Mouse (Mus musculus) liver, embryonic 14.5 days (tissue): ENCODE measurements around the gene Fut8. TPM values are rescaled to one million over a fixed set of nuclear protein-coding genes. Genes with fewer than 3 reads are reported as not detected.

ENCODE experiments used
- ATAC-seq: fragments of 200-750 bp; cut with Nextera tagmentation; 2 replicates; pipeline ENCODE4 v1.8.0; 2017; ENCODE audit warnings: moderate number of reproducible peaks, mild to moderate bottlenecking, moderate library complexity; ENCODE audit not compliant: insufficient read depth
- DNase-seq, 3 experiments: peaks; one replicate each; pipeline ENCODE4 v3.0.0-alpha.2; 2012 to 2013; ENCODE audit warnings: low read depth in 3 of 3, low spot score in 3 of 3
- H3K27ac ChIP-seq: fragments of 300-500 bp; sonication (generic); 2 replicates; pipeline ENCODE4 v1.5.1; 2014; ENCODE audit warnings: moderate library complexity, mild to moderate bottlenecking, control low read depth, inconsistent platforms
- H3K27me3 ChIP-seq: fragments of 300-500 bp; sonication (generic); 2 replicates; pipeline ENCODE4 v1.6.1; 2014; ENCODE audit warnings: mild to moderate bottlenecking, low read length, moderate library complexity; ENCODE audit not compliant: control insufficient read depth, insufficient read depth
- H3K36me3 ChIP-seq: fragments of 300-500 bp; sonication (generic); replicated peaks from 2 replicates; pipeline ENCODE4 v1.6.1; 2014; ENCODE audit warnings: low read depth; ENCODE audit not compliant: control insufficient read depth, insufficient read depth
- H3K4me1 ChIP-seq, 2 experiments: fragments of 200-500 bp in 1 of 2; fragments of 300-500 bp in 1 of 2; sonication (generic) in 1 of 2; replicated peaks; 2 replicates each; pipeline ENCODE4 v1.6.1; 2012 to 2014; ENCODE audit warnings: antibody characterized with exemption in 1 of 2, inconsistent platforms in 1 of 2, low read length in 1 of 2; ENCODE audit not compliant: control insufficient read depth in 2 of 2, insufficient read depth in 2 of 2
- H3K4me2 ChIP-seq: fragments of 300-500 bp; sonication (generic); 2 replicates; pipeline ENCODE4 v1.6.1; 2014; ENCODE audit warnings: low read depth, mild to moderate bottlenecking, control low read depth, moderate library complexity
- H3K4me3 ChIP-seq, 2 experiments: fragments of 200-500 bp in 1 of 2; fragments of 300-500 bp in 1 of 2; sonication (generic) in 1 of 2; 2 replicates each; pipeline ENCODE4 v1.5.1; 2012 to 2014; ENCODE audit warnings: low read depth in 2 of 2, low read length in 2 of 2, mild to moderate bottlenecking in 2 of 2, control low read depth in 1 of 2, inconsistent platforms in 1 of 2, moderate library complexity in 1 of 2; ENCODE audit not compliant: insufficient read depth in 1 of 2
- H3K9ac ChIP-seq: fragments of 300-500 bp; sonication (generic); replicated peaks from 2 replicates; pipeline ENCODE4 v1.6.1; 2014; ENCODE audit warnings: mild to moderate bottlenecking, control low read depth, moderate library complexity
- H3K9me3 ChIP-seq: fragments of 300-500 bp; sonication (generic); 2 replicates; pipeline ENCODE4 v1.6.1; 2016; ENCODE audit warnings: low read length, mixed read lengths; ENCODE audit not compliant: control insufficient read depth
- CTCF ChIP-seq: IDR thresholded peaks from 2 replicates; pipeline ENCODE4 v1.5.1; 2016; ENCODE audit warnings: antibody characterized with exemption, low read depth, control low read depth
- EP300 ChIP-seq: IDR thresholded peaks from 2 replicates; pipeline ENCODE4 v1.6.1; 2016; ENCODE audit warnings: antibody characterized with exemption, low read depth
- WGBS: fragments of 180-500 bp; shearing (Covaris S2); extraction: QIAGEN DNeasy Blood & Tissue Kit; methylation state at CpG from one replicate; pipeline ENCODE4 v1.1.7; 2014; ENCODE audit not compliant: insufficient replicate concordance; 5-methylcytosine and 5-hydroxymethylcytosine counted together
- polyA plus RNA-seq, 2 experiments: library from polyadenylated mRNA; depleted of rRNA in 1 of 2; stranded (reverse) in 1 of 2; unstranded in 1 of 2; fragments of >200 nt; fragmentation: Nextera tagmentation in 1 of 2; extraction: Ambion mirVana in 1 of 2; gene quantifications; 2 replicates each; pipeline versions ENCODE4 v1.2.1 to v1.2.3; 2012 to 2014

Fut8 gene
- polyA plus RNA-seq, 2 experiments, result 4.4 to 8.7 TPM

DNA sequence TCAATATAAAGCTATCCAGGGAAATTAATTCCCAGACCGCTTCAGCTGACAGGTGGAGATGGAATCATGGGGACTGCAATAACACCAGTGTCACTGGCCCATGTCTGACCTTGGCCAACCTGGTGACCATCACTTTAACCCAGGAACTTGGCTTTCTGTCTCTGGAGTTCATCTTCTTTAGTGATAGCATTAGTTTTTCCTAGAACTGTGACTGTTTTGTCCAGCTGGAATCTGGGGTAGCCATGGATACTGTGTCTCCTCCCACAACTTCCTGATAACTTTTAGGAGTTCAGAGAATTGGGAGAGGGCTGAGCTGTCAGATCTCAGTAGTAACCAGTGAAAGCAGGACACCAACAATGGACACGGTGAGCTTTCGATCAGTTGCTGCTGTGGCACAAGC, 264.3 kb downstream of the Fut8 start:
- no peaks in the 10 kb centered on the region for H3K9me3 ChIP-seq
- 67% methylated on average over 3 of the region's 3 CpGs for WGBS
- H3K36me3 ChIP-seq, result no peaks in the 10 kb centered on the region
- H3K27me3 ChIP-seq, result no peaks in the 10 kb centered on the region
- no peak overlapping the region for H3K27ac ChIP-seq
- H3K9ac ChIP-seq, result no peak overlapping the region
- no peak overlapping the region for H3K4me3 ChIP-seq
- no peak overlapping the region for H3K4me2 ChIP-seq
- H3K4me1 ChIP-seq, result peaks cover 0 to 9% of the 10 kb centered on the region in 2 experiments; a peak in 2 of 4 replicates
- no peak for DNase-seq
- TF ChIP-seq EP300, result no peak
- no peak for TF ChIP-seq CTCF
- no peak for ATAC-seq

DNA sequence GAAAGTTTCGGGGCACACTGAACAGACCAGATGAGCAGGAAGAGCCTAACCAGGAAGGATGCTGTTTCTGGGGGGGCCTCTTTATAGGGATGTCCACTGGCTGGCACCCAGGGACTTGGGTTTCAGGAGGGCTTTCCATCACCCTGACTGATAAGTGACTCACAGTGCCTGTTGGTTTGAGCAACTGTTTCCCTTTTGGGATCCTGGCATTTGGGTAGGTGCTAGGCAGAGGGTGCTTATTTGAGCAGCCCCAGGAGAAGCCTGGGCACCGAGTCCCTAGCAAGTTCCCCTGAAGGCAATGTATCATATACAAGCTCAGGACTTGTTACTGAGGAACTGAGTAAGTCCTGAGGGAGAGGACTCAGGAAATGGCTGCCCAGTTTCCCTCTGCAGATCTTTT, 267.5 kb downstream of the Fut8 start:
- ATAC-seq (no peak), DNase-seq (no peak)
- Histone ChIP-seq H3K4me2 (no peak overlapping the region), H3K36me3 (no peaks in the 10 kb centered on the region), H3K9ac (no peak overlapping the region), H3K9me3 (no peaks in the 10 kb centered on the region), H3K27ac (no peak overlapping the region), H3K4me1 (peaks cover 0 to 9% of the 10 kb centered on the region in 2 experiments; a peak in 2 of 4 replicates), H3K4me3 (no peak overlapping the region), H3K27me3 (no peaks in the 10 kb centered on the region)
- 58% methylated on average over 2 of the region's 2 CpGs for WGBS
- no peak for TF ChIP-seq CTCF
- no peak for TF ChIP-seq EP300

DNA sequence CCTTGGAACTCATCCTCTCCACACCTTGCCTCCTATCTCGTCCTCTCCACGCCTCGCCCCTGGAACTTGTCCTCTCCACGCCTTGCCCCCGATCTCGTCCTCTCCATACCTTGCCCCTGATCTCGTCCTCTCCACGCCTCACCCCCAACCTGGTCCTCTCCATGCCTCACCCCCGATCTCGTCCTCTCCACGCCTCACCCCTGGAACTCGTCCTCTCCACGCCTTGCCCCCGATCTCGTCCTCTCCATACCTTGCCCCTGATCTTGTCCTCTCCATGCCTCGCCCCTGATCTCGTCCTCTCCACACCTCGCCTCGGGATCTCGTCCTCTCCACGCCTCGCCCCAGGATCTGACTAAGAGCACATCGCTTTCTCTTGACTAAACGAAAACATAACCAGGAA, 269.8 kb downstream of the Fut8 start:
- WGBS, result 70% methylated on average over 24 of the region's 24 CpGs
- H3K27me3 ChIP-seq, result no peaks in the 10 kb centered on the region
- ATAC-seq, result no peak

DNA sequence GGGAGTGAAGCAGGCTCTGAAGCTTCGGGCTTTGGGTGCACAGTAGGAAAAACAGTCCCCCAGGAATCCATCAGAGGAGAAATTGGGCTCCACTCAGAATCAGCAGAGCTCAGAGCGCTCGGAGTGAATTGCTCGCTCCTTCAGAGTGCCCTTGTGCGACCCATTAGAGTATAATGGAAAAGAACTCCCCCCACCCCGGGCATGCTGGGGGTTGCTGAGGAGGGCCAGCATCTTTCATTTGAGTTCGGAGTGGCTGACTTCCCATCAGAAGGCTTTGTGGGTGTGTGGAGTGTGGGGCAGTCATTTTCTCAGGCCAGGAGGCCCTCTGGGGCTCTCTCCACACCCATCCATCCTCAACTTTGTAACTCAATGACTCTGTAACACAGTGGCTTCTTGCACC, 272.8 kb downstream of the Fut8 start:
- DNase-seq (no peak), ATAC-seq (no peak)
- Histone ChIP-seq H3K4me3 (no peak overlapping the region), H3K27me3 (no peaks in the 10 kb centered on the region), H3K4me2 (no peak overlapping the region), H3K9ac (no peak overlapping the region), H3K27ac (no peak overlapping the region), H3K9me3 (no peaks in the 10 kb centered on the region), H3K36me3 (no peaks in the 10 kb centered on the region), H3K4me1 (no peaks in the 10 kb centered on the region)
- WGBS, result 68% methylated on average over 7 of the region's 7 CpGs
- no peak for TF ChIP-seq CTCF
- TF ChIP-seq EP300, result no peak

More for the DNA sequence above, 269.8 kb downstream of the Fut8 start:
- Histone ChIP-seq H3K4me2 (no peak overlapping the region), H3K4me1 (no peaks in the 10 kb centered on the region), H3K9ac (no peak overlapping the region), H3K27ac (no peak overlapping the region), H3K9me3 (no peaks in the 10 kb centered on the region), H3K36me3 (no peaks in the 10 kb centered on the region), H3K4me3 (no peak overlapping the region)
- DNase-seq, result no peak
- TF ChIP-seq CTCF (no peak), EP300 (no peak)

DNA sequence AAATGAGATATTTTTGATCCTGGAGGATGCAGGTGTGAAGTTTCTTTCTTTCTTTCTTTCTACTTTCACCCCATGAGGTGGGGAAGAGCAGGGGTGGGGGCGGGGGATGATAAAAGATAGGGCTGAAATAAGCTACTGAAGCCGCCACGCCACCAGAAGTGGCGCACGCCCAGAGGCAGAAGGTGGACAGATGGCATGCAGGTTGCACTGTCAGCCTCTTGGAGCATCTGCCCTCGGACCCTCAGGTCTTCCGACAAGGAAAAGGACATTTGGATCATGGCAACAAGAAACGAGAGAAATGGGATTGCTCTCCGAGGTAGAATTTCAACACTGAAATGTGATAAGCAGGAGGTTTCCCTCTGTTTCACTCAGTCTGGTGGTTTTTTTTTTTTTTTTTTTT, 273.3 kb downstream of the Fut8 start:
- Histone ChIP-seq H3K9me3 (no peaks in the 10 kb centered on the region), H3K4me1 (no peaks in the 10 kb centered on the region), H3K36me3 (no peaks in the 10 kb centered on the region), H3K27me3 (no peaks in the 10 kb centered on the region), H3K4me3 (no peak overlapping the region), H3K9ac (no peak overlapping the region), H3K27ac (no peak overlapping the region), H3K4me2 (no peak overlapping the region)
- ATAC-seq (no peak), DNase-seq (no peak)
- 70% methylated on average over 9 of the region's 9 CpGs for WGBS
- TF ChIP-seq CTCF (no peak), EP300 (no peak)

DNA sequence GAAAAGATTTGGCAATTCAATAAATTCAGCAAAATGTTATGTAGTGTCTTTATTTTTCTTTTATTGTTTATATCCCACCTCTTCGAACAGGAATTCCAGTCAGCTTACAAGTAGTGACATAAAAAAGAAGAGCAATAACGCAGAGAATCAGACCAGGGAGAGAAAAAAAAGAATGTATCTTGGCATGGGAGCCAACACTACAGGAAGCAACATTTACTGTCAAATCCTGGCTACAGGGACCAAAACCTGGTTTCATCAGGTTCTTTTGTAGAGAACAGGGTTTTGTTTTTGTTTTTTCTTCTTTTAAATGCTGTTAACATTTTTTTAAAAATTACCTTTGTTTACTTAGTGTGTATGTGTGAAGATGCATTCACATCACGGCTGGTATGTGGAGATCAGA, 273.7 kb downstream of the Fut8 start:
- no peaks in the 10 kb centered on the region for H3K9me3 ChIP-seq
- 62% methylated on average over 3 of the region's 3 CpGs for WGBS
- TF ChIP-seq EP300 (no peak), CTCF (no peak)
- DNase-seq, result no peak
- no peak overlapping the region for H3K27ac ChIP-seq
- H3K9ac ChIP-seq, result no peak overlapping the region
- H3K4me2 ChIP-seq, result no peak overlapping the region
- H3K4me1 ChIP-seq, result no peaks in the 10 kb centered on the region
- H3K36me3 ChIP-seq, result no peaks in the 10 kb centered on the region
- no peak for ATAC-seq
- H3K4me3 ChIP-seq, result no peak overlapping the region
- no peaks in the 10 kb centered on the region for H3K27me3 ChIP-seq
